17 mouse cellular contexts compared by ENCODE assay signal in the genomic region with DNA sequence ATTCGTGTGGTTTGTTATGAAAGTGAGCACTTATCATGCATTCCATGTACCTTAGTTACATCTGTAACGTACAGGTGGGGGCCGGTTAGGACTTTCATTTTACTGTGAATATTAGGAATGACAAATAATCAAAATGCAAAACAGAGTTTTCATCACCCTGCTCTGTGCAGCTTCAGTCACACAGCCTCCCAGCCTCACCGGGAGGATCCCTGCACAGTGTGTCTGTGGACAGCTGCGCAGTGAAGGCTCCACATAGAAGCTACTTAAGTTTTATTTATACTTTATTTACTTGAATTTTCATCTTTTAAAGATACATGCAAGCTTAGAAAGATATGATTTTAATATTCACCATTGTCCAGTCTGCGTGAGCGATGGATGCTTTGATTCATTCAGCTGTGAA. TPM values are rescaled to one million over a fixed set of nuclear protein-coding genes. Genes with fewer than 3 reads are reported as not detected.
DNase-seq lines count a peak whose midpoint lies in the region; ATAC-seq lines count a peak whose summit lies in the region.
"Had no signal": no experiment of that assay in that cellular context is flagged by ENCODE, and none has a peak within 500 bp of the region (broad histone marks: within the 10 kb centered on the region; RNA-seq: fewer than 3 reads in every experiment).

No protein-coding gene starts in this region.

- 0 out of 2 replicates have a peak, but pooled peaks have one; percentile 30 for ATAC-seq in forebrain, embryonic 14.5 days
- ATAC-seq in midbrain, embryonic 11.5 days (ENCODE audit: low FRiP score) = no peak
- no peak for ATAC-seq in midbrain, embryonic 14.5 days (ENCODE audit: low FRiP score, low TSS enrichment)

- no peaks in the 10 kb centered on the region for H3K27me3 ChIP-seq in forebrain, embryonic 14.5 days (replicated peaks; ENCODE audit: control insufficient read depth, insufficient read depth, low read length)
- no peaks in the 10 kb centered on the region for H3K27me3 ChIP-seq in forebrain, embryonic 10.5 days (ENCODE audit: poor library complexity, severe bottlenecking)
- H3K27me3 ChIP-seq in midbrain, embryonic 11.5 days (ENCODE audit: control insufficient read depth, insufficient read depth, low read length) = no peaks in the 10 kb centered on the region
- H3K27me3 ChIP-seq in midbrain, embryonic 14.5 days (ENCODE audit: control insufficient read depth, insufficient read depth, low read length) = no peaks in the 10 kb centered on the region
- H3K27me3 ChIP-seq: embryonic facial prominence, embryonic 12.5 days had no signal

- no peaks in the 10 kb centered on the region for H3K9me3 ChIP-seq in forebrain, embryonic 14.5 days (replicated peaks; ENCODE audit: control insufficient read depth, low read length)
- H3K9me3 ChIP-seq in forebrain, embryonic 10.5 days = no peaks in the 10 kb centered on the region
- no peaks in the 10 kb centered on the region for H3K9me3 ChIP-seq in midbrain, embryonic 11.5 days (ENCODE audit: control insufficient read depth, low read length)
- H3K9me3 ChIP-seq in midbrain, embryonic 14.5 days (ENCODE audit: control insufficient read depth, low read length) = no peaks in the 10 kb centered on the region
- H3K9me3 ChIP-seq: embryonic facial prominence, embryonic 10.5 days; embryonic facial prominence, embryonic 12.5 days had no signal

- H3K36me3 ChIP-seq in forebrain, embryonic 14.5 days (ENCODE audit: control insufficient read depth, insufficient read depth, low read length) = peaks cover 24% of the 10 kb centered on the region
- peaks cover 58% of the 10 kb centered on the region for H3K36me3 ChIP-seq in forebrain, embryonic 10.5 days (replicated peaks)
- peaks cover 2% of the 10 kb centered on the region; the same call in 1 of the 2 replicates for H3K36me3 ChIP-seq in midbrain, embryonic 11.5 days (ENCODE audit: control insufficient read depth, insufficient read depth, low read length)
- peaks cover 28% of the 10 kb centered on the region for H3K36me3 ChIP-seq in midbrain, embryonic 14.5 days (ENCODE audit: control insufficient read depth, insufficient read depth, low read length)

- H3K4me1 ChIP-seq in forebrain, embryonic 14.5 days (ENCODE audit: control insufficient read depth, insufficient read depth, low read length) = no peaks in the 10 kb centered on the region
- no peaks in the 10 kb centered on the region for H3K4me1 ChIP-seq in forebrain, embryonic 10.5 days
- no peaks in the 10 kb centered on the region for H3K4me1 ChIP-seq in midbrain, embryonic 11.5 days (ENCODE audit: control insufficient read depth, insufficient read depth, low read length)
- no peaks in the 10 kb centered on the region for H3K4me1 ChIP-seq in midbrain, embryonic 14.5 days (ENCODE audit: control insufficient read depth, insufficient read depth, low read length)
- H3K4me1 ChIP-seq: embryonic facial prominence, embryonic 10.5 days; embryonic facial prominence, embryonic 12.5 days had no signal

- H3K4me2 ChIP-seq in forebrain, embryonic 14.5 days (ENCODE audit: low read length) = no peak overlapping the region
- H3K4me2 ChIP-seq in midbrain, embryonic 11.5 days = no peak overlapping the region
- H3K4me2 ChIP-seq in midbrain, embryonic 14.5 days (ENCODE audit: low read length) = no peak overlapping the region
- H3K4me2 ChIP-seq: embryonic facial prominence, embryonic 12.5 days had no signal

- 86% methylated on average over 7 of the region's 7 CpGs for WGBS in forebrain, embryonic 14.5 days
- WGBS in forebrain, embryonic 10.5 days = 93% methylated on average over 7 of the region's 7 CpGs
- 96% methylated on average over 7 of the region's 7 CpGs for WGBS in midbrain, embryonic 11.5 days
- WGBS in midbrain, embryonic 14.5 days = 94% methylated on average over 7 of the region's 7 CpGs

- no peak overlapping the region for H3K4me3 ChIP-seq in forebrain, embryonic 14.5 days (ENCODE audit: low read depth, low read length)
- no peak overlapping the region for H3K4me3 ChIP-seq in forebrain, embryonic 10.5 days
- no peak overlapping the region for H3K4me3 ChIP-seq in midbrain, embryonic 11.5 days (ENCODE audit: low read depth, low read length)
- H3K4me3 ChIP-seq in midbrain, embryonic 14.5 days (replicated peaks; ENCODE audit: low read depth, low read length) = no peak overlapping the region
- H3K4me3 ChIP-seq: embryonic facial prominence, embryonic 10.5 days; embryonic facial prominence, embryonic 12.5 days had no signal

- no peak for DNase-seq in forebrain, embryonic 14.5 days (ENCODE audit: low spot score)
- DNase-seq in forebrain, embryonic 10.5 days (ENCODE audit: extremely low spot score, low spot score) = no peak
- DNase-seq in midbrain, embryonic 11.5 days (ENCODE audit: low spot score, missing footprints) = peak; percentile 2
- no peak for DNase-seq in midbrain, embryonic 14.5 days
- DNase-seq in thymus, postnatal 10 days (ENCODE audit: low spot score in 2 of 2) = no peak
- DNase-seq: adrenal gland, adult 2 months; adrenal gland, postnatal 10 days; adrenal gland, postnatal 25 days; cerebellum, adult 11-12 months; cerebellum, adult 2 months; cerebellum, adult 9-10 months; cerebellum, postnatal 10 days; cerebellum, postnatal 25 days; forebrain, postnatal 0 days had no signal

- no peak overlapping the region for H3K27ac ChIP-seq in forebrain, embryonic 14.5 days (ENCODE audit: low read depth, low read length)
- no peak overlapping the region for H3K27ac ChIP-seq in forebrain, embryonic 10.5 days
- no peak overlapping the region for H3K27ac ChIP-seq in midbrain, embryonic 11.5 days (ENCODE audit: low read depth, low read length)
- no peak overlapping the region for H3K27ac ChIP-seq in midbrain, embryonic 14.5 days (replicated peaks; ENCODE audit: low read depth, low read length)
- H3K27ac ChIP-seq: embryonic facial prominence, embryonic 10.5 days; embryonic facial prominence, embryonic 12.5 days had no signal

- H3K9ac ChIP-seq in forebrain, embryonic 14.5 days (ENCODE audit: low read length) = no peak overlapping the region
- H3K9ac ChIP-seq in midbrain, embryonic 11.5 days (ENCODE audit: low read length) = no peak overlapping the region
- no peak overlapping the region for H3K9ac ChIP-seq in midbrain, embryonic 14.5 days (replicated peaks; ENCODE audit: low read length)
- H3K9ac ChIP-seq: embryonic facial prominence, embryonic 12.5 days; forebrain, postnatal 0 days had no signal

RNA-seq across cellular contexts. Expression of gene Odf2l, which starts 32.7 kb away (rescaled TPM):
- polyA plus RNA-seq in forebrain, embryonic 14.5 days (2014; fragmentation: Nextera tagmentation; extraction: Ambion mirVana) = 16.6 and 18.5 TPM in 2 replicates
- 21.6 and 26.0 TPM in 2 replicates for polyA plus RNA-seq in forebrain, embryonic 10.5 days (2016; fragmentation: Nextera tagmentation; extraction: Ambion mirVana)
- polyA plus RNA-seq in midbrain, embryonic 11.5 days (2014; fragmentation: Nextera tagmentation; extraction: Ambion mirVana) = 30.0 and 34.3 TPM in 2 replicates
- 13.3 and 14.2 TPM in 2 replicates for polyA plus RNA-seq in midbrain, embryonic 14.5 days (2014; fragmentation: Nextera tagmentation; extraction: Ambion mirVana)

RNA-seq across cellular contexts. Expression of gene Clca2, which starts 51.8 kb away (rescaled TPM):
- 0.11 TPM in 1 of 2 replicates, not detected in the other for polyA plus RNA-seq in forebrain, embryonic 14.5 days (2014; fragmentation: Nextera tagmentation; extraction: Ambion mirVana)
- 0.10 and 0.12 TPM in 2 replicates for polyA plus RNA-seq in forebrain, embryonic 10.5 days (2016; fragmentation: Nextera tagmentation; extraction: Ambion mirVana)
- polyA plus RNA-seq in midbrain, embryonic 11.5 days (2014; fragmentation: Nextera tagmentation; extraction: Ambion mirVana) = 0.18 and 0.22 TPM in 2 replicates
- not detected in 2 replicates for polyA plus RNA-seq in midbrain, embryonic 14.5 days (2014; fragmentation: Nextera tagmentation; extraction: Ambion mirVana)
- polyA plus RNA-seq: cerebellum, adult 2 months; cortical plate, adult 2 months; forebrain, postnatal 0 days had no signal
